Mouse (Mus musculus) gastrocnemius, postnatal 4 days (tissue): ENCODE results near the gene St3gal3. TPM values are rescaled to one million over a fixed set of nuclear protein-coding genes. Genes with fewer than 3 reads are reported as not detected.

Experiments
- DNase-seq, 2 experiments: peaks; one replicate each; pipeline ENCODE4 v3.0.0; 2021 to 2022; ENCODE audit warnings: low spot score in 2 of 2, mixed read lengths in 2 of 2
- total RNA-seq, 2 experiments: library from RNA; stranded (reverse); gene quantifications; 2 replicates each; pipeline ENCODE4 v1.2.3; 2021

St3gal3 gene
- total RNA-seq, 2 experiments from 2014 or later: 34.9 to 37.5 TPM

GRCm38 (mm10) chr4:117992036-117992435 is 142.7 kb downstream of the St3gal3 start:
- DNase-seq: no peak

GRCm38 (mm10) chr4:117991055-117991627 is 143.6 kb downstream of the St3gal3 start:
- no peak for DNase-seq

- DNase-seq: no peak
Measured at GRCm38 (mm10) chr4:117990571-117990970, 144.1 kb downstream of the St3gal3 start.

GRCm38 (mm10) chr4:117989801-117990200 is 144.9 kb downstream of the St3gal3 start:
- no peak for DNase-seq

GRCm38 (mm10) chr4:117986766-117987165 is 147.9 kb downstream of the St3gal3 start:
- DNase-seq: no peak

GRCm38 (mm10) chr4:117984993-117985587 is 149.6 kb downstream of the St3gal3 start:
- DNase-seq: no peak

- no peak for DNase-seq
Measured at GRCm38 (mm10) chr4:117984206-117984605, 150.5 kb downstream of the St3gal3 start.

GRCm38 (mm10) chr4:117982706-117983105 is 152.0 kb downstream of the St3gal3 start:
- DNase-seq: no peak

- no peak for DNase-seq
Measured at GRCm38 (mm10) chr4:117981518-117981917, 153.2 kb downstream of the St3gal3 start.

- DNase-seq: no peak
Measured at GRCm38 (mm10) chr4:117980161-117980560, 154.6 kb downstream of the St3gal3 start.

GRCm38 (mm10) chr4:117979181-117979580 is 155.5 kb downstream of the St3gal3 start:
- no peak for DNase-seq

- no peak for DNase-seq
Measured at GRCm38 (mm10) chr4:117978282-117978681, 156.4 kb downstream of the St3gal3 start.

- DNase-seq: no peak
Measured at GRCm38 (mm10) chr4:117977841-117978240, 156.9 kb downstream of the St3gal3 start.

GRCm38 (mm10) chr4:117977371-117977770 is 157.3 kb downstream of the St3gal3 start:
- DNase-seq: no peak

GRCm38 (mm10) chr4:117975820-117976219 is 158.9 kb downstream of the St3gal3 start:
- DNase-seq: no peak

- no peak for DNase-seq
Measured at GRCm38 (mm10) chr4:117974719-117975118, 160.0 kb downstream of the St3gal3 start.

- DNase-seq: no peak
Measured at GRCm38 (mm10) chr4:117972999-117973398, 161.7 kb downstream of the St3gal3 start.

- DNase-seq: no peak
Measured at GRCm38 (mm10) chr4:117964346-117965025, 170.2 kb downstream of the St3gal3 start.

GRCm38 (mm10) chr4:117957492-117957891 is 177.2 kb downstream of the St3gal3 start:
- no peak for DNase-seq

GRCm38 (mm10) chr4:117947493-117947892 is 187.2 kb downstream of the St3gal3 start:
- DNase-seq: no peak

- no peak for DNase-seq
Measured at GRCm38 (mm10) chr4:117946639-117947305, 187.9 kb downstream of the St3gal3 start.

- DNase-seq: no peak
Measured at GRCm38 (mm10) chr4:117943317-117943716, 191.4 kb downstream of the St3gal3 start.
